Mouse (Mus musculus) lung, postnatal 0 days (tissue): ENCODE measurements around the gene Pcbp1.
A peak's percentile ranks its signal among the peaks of the same experiment; 100 is the strongest.

Experiments
- CTCF ChIP-seq: IDR thresholded peaks from 2 replicates; pipeline ENCODE4 v1.5.1; 2016; ENCODE audit warnings: antibody characterized with exemption, mild to moderate bottlenecking
- EP300 ChIP-seq: IDR thresholded peaks from 2 replicates; pipeline ENCODE4 v1.6.1; 2016; ENCODE audit warnings: antibody characterized with exemption, mild to moderate bottlenecking, control low read depth

DNA sequence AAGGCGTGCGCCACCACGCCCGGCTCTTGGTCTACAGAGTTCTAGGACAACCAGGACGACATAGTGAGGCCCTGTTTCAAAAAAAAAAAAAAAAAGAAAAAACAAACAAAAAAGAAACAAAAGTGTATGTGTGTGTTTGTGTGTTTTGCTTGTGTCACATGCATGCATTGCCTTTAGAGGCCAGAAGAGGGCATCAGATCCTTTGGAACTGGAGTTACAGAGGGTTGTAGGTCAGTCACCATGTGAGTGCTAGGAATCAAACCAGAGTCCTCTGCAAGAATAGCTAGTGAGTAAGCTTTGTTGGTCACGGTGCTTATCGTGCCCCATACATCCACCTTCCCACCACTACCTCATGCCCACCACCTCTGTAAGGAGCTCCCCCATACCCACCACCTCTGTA, 31.4 kb downstream of the Pcbp1 start:
- no peak for TF ChIP-seq EP300
- TF ChIP-seq CTCF, result peak; percentile 57
